Mouse (Mus musculus): ENCODE results near the gene Bfsp1. TPM values are rescaled to one million over a fixed set of nuclear protein-coding genes. Genes with fewer than 3 reads are reported as not detected.

Gene Bfsp1
- under 1 TPM in 1 of 2 experiments, not detected in 1; 0.18 TPM for polyA plus RNA-seq (2017; shearing (Covaris generic))

DNA sequence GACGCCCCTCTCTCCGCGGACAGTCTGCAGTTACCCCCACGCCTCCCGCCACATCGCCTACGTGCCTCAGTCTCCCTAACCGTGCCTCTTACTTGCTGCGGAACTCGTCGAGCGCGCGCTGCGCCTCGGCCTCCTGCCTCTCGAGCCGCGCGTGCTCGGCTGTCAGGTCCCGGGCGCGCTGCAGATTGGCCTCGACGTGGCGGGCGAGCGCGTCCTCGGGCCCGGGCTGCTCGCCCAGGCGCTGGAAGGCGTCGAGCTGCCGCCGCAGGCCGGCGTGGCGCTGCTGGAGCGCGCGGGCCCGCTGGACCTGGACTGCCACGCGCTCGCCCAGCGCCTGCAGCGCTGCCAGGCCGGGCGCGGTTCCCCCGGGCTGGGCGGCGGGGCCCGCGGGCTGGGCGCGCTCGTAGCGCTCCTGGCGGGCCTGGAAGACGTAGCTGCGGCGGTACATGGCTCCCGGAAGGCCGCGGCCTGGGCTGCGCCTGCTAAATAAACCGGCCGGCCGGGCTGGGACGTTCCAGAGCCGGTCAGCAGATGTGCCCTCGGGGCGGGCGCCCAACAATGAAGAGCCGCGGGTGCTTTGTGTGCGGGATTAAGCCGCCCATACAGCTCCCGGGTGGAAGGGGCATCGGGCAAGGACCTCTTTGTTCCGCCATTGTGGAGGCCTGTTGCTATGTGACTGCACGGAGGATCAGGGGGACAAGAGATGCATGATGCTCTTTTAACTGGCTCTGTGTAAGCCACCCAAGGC lies at the start of gene Bfsp1:
TSS of gene Bfsp1 (minus strand) at position 690 of the 748 bp plus-strand sequence.

Other genes starting within 250 kb of the Bfsp1 start
- gene Dstn, start 52.1 kb upstream of the Bfsp1 start, polyA plus RNA-seq (2017; shearing (Covaris generic)), result 10 to 100 TPM; 36.3 to 55.0 TPM
- 10 to 100 TPM; 27.3 to 35.2 TPM for gene Rrbp1, start 148.1 kb upstream of the Bfsp1 start, polyA plus RNA-seq (2017; shearing (Covaris generic))
- not detected for gene Banf2, start 169.9 kb upstream of the Bfsp1 start, polyA plus RNA-seq (2017; shearing (Covaris generic))

Data from activated CD4-positive, CD25-positive, alpha-beta regulatory T cell (primary cell).